Mouse (Mus musculus) midbrain, embryonic 12.5 days (tissue): ENCODE measurements around the gene Fam243. TPM values are rescaled to one million over a fixed set of nuclear protein-coding genes. Genes with fewer than 3 reads are reported as not detected.

Experiments used
- ATAC-seq: fragments of 200-750 bp; cut with Nextera tagmentation; 2 replicates; pipeline ENCODE4 v1.8.0; 2017; ENCODE audit warnings: low read depth, moderate TSS enrichment, moderate library complexity; ENCODE audit not compliant: low FRiP score
- H3K27ac ChIP-seq: fragments of 300-500 bp; sonication (generic); replicated peaks from 2 replicates; pipeline ENCODE4 v1.5.1; 2016; ENCODE audit warnings: mild to moderate bottlenecking
- H3K27me3 ChIP-seq: fragments of 300-500 bp; sonication (generic); 2 replicates; pipeline ENCODE4 v1.6.1; 2016; ENCODE audit warnings: mild to moderate bottlenecking
- H3K36me3 ChIP-seq: fragments of 300-500 bp; sonication (generic); 2 replicates; pipeline ENCODE4 v1.6.1; 2016
- H3K4me1 ChIP-seq: fragments of 300-500 bp; sonication (generic); 2 replicates; pipeline ENCODE4 v1.6.1; 2016
- H3K4me2 ChIP-seq: fragments of 300-500 bp; sonication (generic); replicated peaks from 2 replicates; pipeline ENCODE4 v1.6.1; 2016; ENCODE audit warnings: mild to moderate bottlenecking, moderate library complexity
- H3K4me3 ChIP-seq: fragments of 300-500 bp; sonication (generic); 2 replicates; pipeline ENCODE4 v1.5.1; 2016; ENCODE audit warnings: mild to moderate bottlenecking
- H3K9ac ChIP-seq: fragments of 300-500 bp; sonication (generic); replicated peaks from 2 replicates; pipeline ENCODE4 v1.6.1; 2016; ENCODE audit warnings: mild to moderate bottlenecking, moderate library complexity
- H3K9me3 ChIP-seq: fragments of 300-500 bp; sonication (generic); 2 replicates; pipeline ENCODE4 v1.6.1; 2016; ENCODE audit warnings: mild to moderate bottlenecking
- WGBS: fragments of 180-500 bp; shearing (Covaris S2); methylation state at CpG from one replicate; pipeline ENCODE4 v1.1.7; 2016; 5-methylcytosine and 5-hydroxymethylcytosine counted together
- polyA plus RNA-seq: library from polyadenylated mRNA; unstranded; fragments of >200 nt; fragmentation: Nextera tagmentation; extraction: Ambion mirVana; gene quantifications from 2 replicates; pipeline ENCODE4 v1.2.1, GENCODE M21; 2016

Fam243 gene
- polyA plus RNA-seq, 1 experiment from 2014 or later = not detected

DNA sequence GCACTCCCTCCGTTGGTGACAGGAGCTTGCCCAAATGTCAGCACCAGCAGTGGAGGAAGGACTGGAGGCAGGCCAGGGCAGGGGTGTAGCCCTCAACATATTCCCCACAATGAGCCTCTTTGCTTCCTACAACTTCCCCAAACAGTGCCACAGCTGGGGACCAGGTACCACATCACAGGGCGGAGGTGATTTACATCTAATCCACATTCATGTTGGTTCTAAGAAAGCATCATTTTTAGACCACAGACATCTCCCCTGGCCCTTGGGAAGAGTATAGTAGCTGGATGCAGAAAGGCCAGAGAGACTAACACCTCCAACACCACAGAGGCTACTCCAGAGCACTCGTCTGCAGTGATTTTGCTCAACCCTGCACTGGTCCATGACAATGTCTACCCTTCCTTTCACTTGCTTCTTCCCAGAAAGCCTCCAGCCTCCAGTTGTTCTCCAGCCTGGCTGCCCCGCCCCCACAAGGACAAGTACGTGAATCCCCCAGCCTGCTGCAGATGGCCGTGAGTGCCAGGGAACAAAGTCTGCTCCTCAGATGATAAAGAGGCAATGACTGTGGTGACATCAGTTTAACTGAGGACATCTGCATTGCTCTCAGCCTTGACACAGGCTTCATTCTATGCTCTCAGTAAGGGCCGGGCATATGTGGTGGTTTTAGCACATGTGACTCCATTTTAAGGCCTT, 5.0 kb downstream of the Fam243 start:
- H3K9ac ChIP-seq = no peak overlapping the region
- no peak overlapping the region for H3K4me3 ChIP-seq
- H3K4me2 ChIP-seq = no peak overlapping the region
- peaks cover 16% of the 10 kb centered on the region for H3K36me3 ChIP-seq
- H3K27me3 ChIP-seq = no peaks in the 10 kb centered on the region
- H3K27ac ChIP-seq = no peak overlapping the region
- no peak for ATAC-seq
- H3K9me3 ChIP-seq = no peaks in the 10 kb centered on the region
- no peaks in the 10 kb centered on the region for H3K4me1 ChIP-seq
- 75% methylated on average over 7 of the region's 7 CpGs for WGBS

- 49% methylated on average over 13 of the region's 13 CpGs for WGBS
- Histone ChIP-seq H3K4me2 (no peak overlapping the region), H3K4me1 (0 out of 2 replicates have a peak, but pooled peaks cover under 1% of the 10 kb centered on the region), H3K4me3 (no peak overlapping the region), H3K36me3 (peaks cover 32% of the 10 kb centered on the region), H3K9ac (no peak overlapping the region), H3K9me3 (no peaks in the 10 kb centered on the region), H3K27ac (no peak overlapping the region), H3K27me3 (no peaks in the 10 kb centered on the region)
- ATAC-seq = peak; percentile 79
Observed at GRCm38 (mm10) chr16:92313953-92314741, 7.1 kb downstream of the Fam243 start.

- Histone ChIP-seq H3K4me2 (no peak overlapping the region), H3K4me3 (no peak overlapping the region), H3K4me1 (0 out of 2 replicates have a peak, but pooled peaks cover 5% of the 10 kb centered on the region), H3K9me3 (no peaks in the 10 kb centered on the region), H3K36me3 (peaks cover 66% of the 10 kb centered on the region), H3K27ac (peak overlapping the region; percentile 56; the same call in 1 of the 2 replicates), H3K9ac (no peak overlapping the region), H3K27me3 (no peaks in the 10 kb centered on the region)
- 45% methylated on average over 4 of the region's 4 CpGs for WGBS
- 0 out of 2 replicates have a peak, but pooled peaks have one; percentile 45 for ATAC-seq
Observed at GRCm38 (mm10) chr16:92309126-92309525, 12.1 kb downstream of the Fam243 start.

GRCm38 (mm10) chr16:92307947-92308346, 13.3 kb downstream of the Fam243 start:
- WGBS = 83% methylated on average over 3 of the region's 3 CpGs
- Histone ChIP-seq H3K36me3 (peaks cover 66% of the 10 kb centered on the region), H3K4me1 (0 out of 2 replicates have a peak, but pooled peaks cover 5% of the 10 kb centered on the region), H3K4me3 (no peak overlapping the region), H3K27ac (no peak overlapping the region), H3K4me2 (no peak overlapping the region), H3K27me3 (no peaks in the 10 kb centered on the region), H3K9ac (no peak overlapping the region), H3K9me3 (no peaks in the 10 kb centered on the region)
- no peak for ATAC-seq

DNA sequence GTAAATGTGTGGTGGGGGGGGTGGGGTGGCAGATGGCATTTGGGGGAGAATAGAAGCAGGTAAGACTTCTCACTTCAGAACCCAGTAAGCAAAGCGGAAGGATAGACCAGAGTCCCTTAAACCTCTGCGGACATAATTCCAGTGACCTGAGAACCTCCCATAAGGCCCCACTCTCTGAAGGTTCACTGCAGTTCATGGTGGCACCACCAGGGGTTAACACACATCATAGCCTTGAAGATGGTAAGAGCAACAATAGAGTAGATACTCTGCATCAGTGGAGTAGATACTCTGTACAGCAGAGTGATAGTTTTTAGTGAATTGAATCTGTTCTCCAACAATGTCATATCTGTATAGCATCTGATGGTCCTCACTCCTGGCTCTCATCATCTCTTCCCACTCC, 15.7 kb downstream of the Fam243 start:
- Histone ChIP-seq H3K9me3 (no peaks in the 10 kb centered on the region), H3K9ac (no peak overlapping the region), H3K4me1 (peaks cover 21% of the 10 kb centered on the region), H3K36me3 (peaks cover 43% of the 10 kb centered on the region), H3K4me2 (no peak overlapping the region), H3K27me3 (no peaks in the 10 kb centered on the region), H3K4me3 (no peak overlapping the region), H3K27ac (no peak overlapping the region)
- no peak for ATAC-seq
- WGBS = 97% methylated on average over 2 of the region's 2 CpGs

DNA sequence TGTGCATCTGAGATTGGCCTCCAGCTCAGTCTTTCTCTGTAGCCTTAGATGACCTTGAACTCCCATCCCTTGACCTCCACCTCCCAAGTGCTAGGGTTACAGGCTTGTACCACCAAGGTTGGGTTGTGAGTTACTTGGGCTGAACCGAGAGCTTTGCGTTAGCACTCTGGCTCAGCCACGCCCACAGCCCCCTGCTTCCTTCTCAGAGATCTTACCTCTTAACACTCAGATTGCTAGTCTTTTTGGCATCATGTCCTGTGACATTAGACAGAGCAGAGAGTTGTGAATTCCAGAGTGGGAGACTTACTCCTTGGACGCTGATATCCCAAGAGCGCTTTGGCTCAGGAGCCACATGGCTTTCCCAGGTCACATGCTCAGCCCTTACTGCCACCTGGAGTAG, 18.7 kb downstream of the Fam243 start:
- WGBS = 70% methylated on average over 5 of the region's 5 CpGs
- H3K9ac ChIP-seq = peak overlapping the region; percentile 80; the same call in 1 of the 2 replicates

GRCm38 (mm10) chr16:92301989-92302388, 19.3 kb downstream of the Fam243 start:
- H3K27me3 ChIP-seq = no peaks in the 10 kb centered on the region
- peaks cover 19% of the 10 kb centered on the region for H3K36me3 ChIP-seq
- ATAC-seq = no peak
- H3K4me1 ChIP-seq = peaks cover 18% of the 10 kb centered on the region
- H3K4me3 ChIP-seq = peak overlapping the region; percentile 72
- WGBS = 35% methylated on average over 5 of the region's 5 CpGs
- H3K9ac ChIP-seq = peak overlapping the region; percentile 80
- H3K4me2 ChIP-seq = peak overlapping the region; percentile 70
- no peaks in the 10 kb centered on the region for H3K9me3 ChIP-seq
- H3K27ac ChIP-seq = no peak overlapping the region

More for the DNA sequence above, 18.7 kb downstream of the Fam243 start:
- no peak overlapping the region; the same call in 1 of the 2 replicates for H3K27ac ChIP-seq
- H3K36me3 ChIP-seq = peaks cover 24% of the 10 kb centered on the region
- H3K4me2 ChIP-seq = peak overlapping the region; percentile 70
- peak overlapping the region; percentile 72; the same call in 1 of the 2 replicates for H3K4me3 ChIP-seq
- no peaks in the 10 kb centered on the region for H3K9me3 ChIP-seq
- no peak for ATAC-seq
- H3K27me3 ChIP-seq = no peaks in the 10 kb centered on the region
- H3K4me1 ChIP-seq = peaks cover 18% of the 10 kb centered on the region

GRCm38 (mm10) chr16:92301412-92301806, 19.8 kb downstream of the Fam243 start:
- peak overlapping the region; percentile 70 for H3K4me2 ChIP-seq
- no peaks in the 10 kb centered on the region for H3K9me3 ChIP-seq
- no peaks in the 10 kb centered on the region for H3K27me3 ChIP-seq
- H3K4me3 ChIP-seq = peak overlapping the region; percentile 72
- under 1% methylated on average over 12 of the region's 12 CpGs for WGBS
- H3K4me1 ChIP-seq = peaks cover 18% of the 10 kb centered on the region
- peak; percentile 75; the same call in 1 of the 2 replicates for ATAC-seq
- H3K27ac ChIP-seq = no peak overlapping the region
- peak overlapping the region; percentile 80 for H3K9ac ChIP-seq
- H3K36me3 ChIP-seq = peaks cover 13% of the 10 kb centered on the region

DNA sequence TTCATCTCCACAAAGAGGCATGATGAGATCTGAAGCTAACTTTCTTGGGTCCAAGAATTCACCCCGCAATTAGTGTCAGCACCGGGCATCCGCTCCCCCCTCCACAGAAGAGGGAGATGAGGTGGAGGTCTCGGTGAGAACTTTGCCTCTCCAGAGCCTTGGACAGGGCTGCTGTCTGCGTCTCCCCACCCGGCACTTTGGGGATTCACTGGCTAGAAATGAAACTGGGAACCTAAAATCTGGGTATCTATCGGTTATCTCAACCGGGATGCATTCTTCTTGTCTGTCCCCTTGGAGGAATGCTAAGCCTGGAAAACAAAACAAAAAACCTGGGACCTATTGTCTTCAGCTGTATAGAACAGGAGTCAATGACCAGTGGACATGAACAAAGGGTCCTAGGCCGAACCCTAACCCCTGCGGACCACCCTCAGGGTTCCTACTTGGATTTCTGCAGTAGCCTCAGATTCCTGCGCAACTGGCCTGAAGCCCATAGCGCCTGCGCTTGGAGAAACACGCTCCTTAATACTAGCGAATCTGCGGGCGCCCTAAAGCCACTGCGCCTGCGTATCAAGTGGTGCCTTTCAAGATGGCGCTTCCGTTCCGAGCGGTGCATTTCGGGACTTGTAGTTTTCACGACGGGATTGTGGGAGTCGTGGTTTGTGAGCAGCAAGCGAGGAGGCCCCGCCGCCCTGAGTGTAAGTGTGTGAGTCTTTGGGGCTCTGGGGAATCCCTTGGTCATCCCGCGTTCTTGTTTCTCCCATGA, 20.4 kb downstream of the Fam243 start, which contains the start of gene Smim11:
TSS of gene Smim11 (plus strand) at position 638 of the 763 bp plus-strand sequence.
- peak; percentile 94 for ATAC-seq
- H3K27me3 ChIP-seq = no peaks in the 10 kb centered on the region
- H3K4me3 ChIP-seq = peak within 1 kb of the TSS; percentile 72
- peaks cover 8% of the 10 kb centered on the region for H3K36me3 ChIP-seq
- H3K9ac ChIP-seq = peak within 1 kb of the TSS; percentile 80
- peak within 1 kb of the TSS; percentile 70 for H3K4me2 ChIP-seq
- peak within 1 kb of the TSS; percentile 78 for H3K27ac ChIP-seq
- peaks cover 18% of the 10 kb centered on the region for H3K4me1 ChIP-seq
- no peaks in the 10 kb centered on the region for H3K9me3 ChIP-seq
- 9% methylated on average over 32 of the region's 32 CpGs for WGBS

- Histone ChIP-seq H3K4me3 (no peak overlapping the region), H3K4me2 (no peak overlapping the region)
- 94% methylated on average over 2 of the region's 2 CpGs for WGBS
Observed at GRCm38 (mm10) chr16:92295328-92295727, 25.9 kb downstream of the Fam243 start.

DNA sequence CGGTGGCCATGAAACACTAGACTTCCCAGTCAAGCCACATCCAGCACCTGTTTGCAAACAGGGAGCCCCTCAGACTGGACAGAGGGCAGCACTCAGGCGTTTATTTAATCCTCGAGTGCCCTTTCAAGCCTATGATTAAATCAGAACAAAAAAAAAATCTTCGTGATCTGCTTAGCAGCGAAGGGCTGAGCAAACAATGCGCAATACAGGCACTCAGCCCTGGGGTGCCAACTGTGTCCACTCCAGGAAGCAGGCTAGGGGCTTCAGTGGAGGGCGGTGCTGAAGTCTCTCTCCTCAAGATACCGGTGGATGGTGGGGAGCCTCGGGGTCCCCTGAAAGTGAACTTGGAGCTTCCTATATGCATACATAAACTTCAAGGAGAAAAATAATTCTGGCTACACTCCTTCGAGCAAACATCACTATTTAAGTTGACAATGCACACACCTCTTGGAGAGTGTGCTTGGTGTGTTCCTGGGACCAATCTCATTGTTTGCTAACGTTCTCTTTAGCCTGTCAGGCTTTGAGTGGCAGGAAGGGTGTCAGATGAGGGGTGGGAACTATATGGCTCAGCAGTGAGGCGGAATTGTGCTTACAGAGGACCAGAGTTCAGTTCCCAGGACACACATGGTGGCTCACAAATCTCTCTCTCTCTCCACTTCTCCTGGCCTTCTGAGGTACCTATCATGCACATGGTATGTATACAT, 26.8 kb downstream of the Fam243 start:
- 0 out of 2 replicates have a peak overlapping the region, but pooled peaks have one; percentile 11 for H3K4me2 ChIP-seq
- H3K27me3 ChIP-seq = 0 out of 2 replicates have a peak, but pooled peaks cover 7% of the 10 kb centered on the region
- WGBS = 30% methylated on average over 12 of the region's 12 CpGs
- peak overlapping the region; percentile 15; the same call in 1 of the 2 replicates for H3K27ac ChIP-seq
- H3K9me3 ChIP-seq = no peaks in the 10 kb centered on the region
- H3K9ac ChIP-seq = no peak overlapping the region
- no peak overlapping the region for H3K4me3 ChIP-seq
- H3K4me1 ChIP-seq = peaks cover 9% of the 10 kb centered on the region
- H3K36me3 ChIP-seq = no peaks in the 10 kb centered on the region
- ATAC-seq = peak; percentile 52; the same call in 1 of the 2 replicates

More at GRCm38 (mm10) chr16:92295328-92295727, 25.9 kb downstream of the Fam243 start:
- no peak for ATAC-seq
- H3K9ac ChIP-seq = no peak overlapping the region
- no peak overlapping the region for H3K27ac ChIP-seq
- no peaks in the 10 kb centered on the region for H3K9me3 ChIP-seq
- H3K27me3 ChIP-seq = 0 out of 2 replicates have a peak, but pooled peaks cover 7% of the 10 kb centered on the region
- peaks cover 9% of the 10 kb centered on the region for H3K4me1 ChIP-seq
- no peaks in the 10 kb centered on the region for H3K36me3 ChIP-seq
